Mouse (Mus musculus): ENCODE data around the gene Avil.

DNA sequence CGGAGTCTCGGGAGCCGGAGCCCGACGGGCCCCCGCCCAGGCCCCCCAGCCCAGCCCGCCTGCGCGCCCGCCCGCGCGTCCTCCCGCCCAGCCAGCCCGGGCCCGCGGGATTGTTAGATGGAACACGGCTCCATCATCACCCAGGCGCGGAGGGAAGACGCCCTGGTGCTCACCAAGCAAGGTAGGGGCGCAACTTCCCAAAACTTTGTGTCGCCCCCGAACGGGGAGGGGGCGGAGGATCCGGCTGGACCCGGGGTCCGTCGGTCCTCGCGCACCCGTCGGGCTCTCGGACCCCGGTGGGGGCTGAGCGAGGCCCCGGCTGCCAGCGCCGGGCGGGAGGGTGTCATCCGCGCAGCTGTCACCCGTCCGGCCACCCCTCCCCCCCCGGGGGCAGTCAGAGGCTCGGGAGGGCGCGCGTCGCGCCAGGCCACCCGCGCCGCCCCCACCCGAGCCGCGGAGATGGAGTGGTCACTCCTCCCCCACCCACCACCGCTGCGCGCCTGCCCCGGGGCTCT, 21.3 kb upstream of the Avil start:
- TF ChIP-seq EP300 (IDR thresholded peaks at IDR 0.05) = no peak
- no peak for TF ChIP-seq CTCF (IDR thresholded peaks at IDR 0.05)

Data from lung, postnatal 0 days (tissue).